Mouse (Mus musculus) adrenal gland (tissue): ENCODE data around the gene Klf12.

Experiments used
- intact Hi-C: fragments of 180-260 bp; cut with DNase I; formaldehyde crosslinking; loops from one replicate; pipeline ENCODE4 v1.15.1; 2025

The Klf12 gene

DNA sequence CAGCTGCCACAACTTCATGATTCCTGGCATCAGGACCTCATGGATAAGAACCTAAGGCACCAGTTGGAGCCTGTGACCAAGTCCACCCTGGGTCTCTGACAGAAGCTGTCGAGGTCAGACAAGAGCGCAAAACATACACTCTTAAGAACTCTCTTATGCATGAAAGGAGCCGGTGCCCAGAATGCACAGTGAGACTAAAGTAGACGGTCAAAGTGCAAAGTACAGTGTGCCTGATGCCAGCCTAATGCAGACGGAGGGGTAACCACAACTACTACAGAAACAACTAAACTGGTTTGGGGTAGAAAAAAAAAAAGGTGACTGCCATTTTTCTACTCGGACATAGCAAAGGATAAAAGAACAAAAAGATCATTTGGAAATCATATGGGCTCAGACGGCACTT, 47.7 kb downstream of the Klf12 start:
- intact Hi-C loops: no loop called here

DNA sequence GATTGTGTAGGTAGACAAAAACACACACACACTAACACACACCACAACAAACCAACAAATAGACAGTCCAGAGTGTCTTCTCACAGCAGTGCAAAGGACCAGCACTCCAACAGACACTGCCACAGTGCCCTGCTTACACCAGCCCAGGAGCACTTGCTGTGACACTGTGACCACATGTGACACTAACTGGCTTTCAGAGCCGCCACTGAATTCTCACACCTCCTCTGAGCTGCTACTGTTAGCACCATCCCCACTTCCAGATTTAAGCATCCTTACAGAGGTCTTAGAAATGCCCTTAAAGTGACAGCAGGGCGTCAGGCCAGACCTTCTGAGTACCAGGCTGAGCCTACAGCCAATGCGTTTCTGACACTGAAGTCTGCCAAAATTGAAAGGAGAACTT, 48.7 kb downstream of the Klf12 start:
- intact Hi-C loops: no loop called here

DNA sequence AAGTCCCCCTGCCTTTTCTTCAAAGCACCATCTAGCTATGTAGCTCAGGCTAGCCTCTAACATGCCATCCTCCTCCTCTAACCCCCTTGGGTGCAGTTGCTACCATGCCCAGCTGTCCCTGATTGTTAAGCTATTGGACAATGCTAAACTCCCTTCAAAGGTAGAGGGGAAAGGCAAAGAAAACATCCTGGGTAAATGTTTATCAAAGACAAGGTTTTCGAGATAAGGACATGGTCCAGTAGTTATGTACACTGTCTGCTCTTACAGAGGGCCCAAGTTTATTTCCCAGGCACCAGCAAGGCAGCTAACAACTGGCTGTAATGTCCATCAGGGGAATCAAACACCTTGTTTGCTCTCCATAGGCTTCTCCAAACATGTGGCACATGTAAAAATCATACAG, 53.1 kb downstream of the Klf12 start:
- intact Hi-C loops: no loop called here

DNA sequence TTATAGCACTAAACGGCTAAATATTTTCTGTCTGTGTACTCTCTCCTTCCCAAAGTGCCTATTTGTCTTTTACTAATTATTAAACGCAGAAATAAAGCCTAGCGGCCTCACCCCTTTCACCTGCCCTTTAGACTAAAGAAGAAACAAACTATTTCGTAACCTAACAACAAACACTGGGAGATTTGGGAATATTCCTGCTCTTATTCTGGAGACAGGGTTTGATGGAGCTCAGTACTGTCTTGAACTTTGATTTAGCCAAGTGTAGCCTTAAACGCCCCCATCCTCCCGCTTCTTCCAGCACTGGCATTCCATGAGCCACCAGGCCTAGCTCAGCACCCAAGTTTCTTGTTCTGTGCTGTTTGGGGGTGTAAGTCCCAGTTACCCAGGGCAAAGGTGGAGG, 56.4 kb downstream of the Klf12 start:
- intact Hi-C loops: no loop called here

DNA sequence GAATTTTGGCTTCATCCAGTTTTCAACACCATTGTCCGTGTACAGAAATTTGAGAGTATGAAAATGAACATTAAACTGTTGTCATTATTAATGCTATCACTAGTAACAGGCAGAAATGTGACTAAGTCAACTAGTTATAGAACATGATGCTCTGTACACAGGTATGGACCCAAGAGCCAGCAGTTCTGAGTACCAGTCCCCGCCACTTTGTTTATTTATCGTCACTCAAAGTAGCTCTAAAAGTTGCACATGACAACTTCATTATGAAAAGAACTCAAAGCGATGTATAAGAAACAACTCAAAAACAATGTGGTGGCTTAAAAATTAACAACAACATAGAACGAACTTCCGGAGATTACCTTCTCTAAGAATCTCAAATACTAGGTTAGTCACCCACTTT, 56.8 kb downstream of the Klf12 start:
- intact Hi-C loops: no loop called here

DNA sequence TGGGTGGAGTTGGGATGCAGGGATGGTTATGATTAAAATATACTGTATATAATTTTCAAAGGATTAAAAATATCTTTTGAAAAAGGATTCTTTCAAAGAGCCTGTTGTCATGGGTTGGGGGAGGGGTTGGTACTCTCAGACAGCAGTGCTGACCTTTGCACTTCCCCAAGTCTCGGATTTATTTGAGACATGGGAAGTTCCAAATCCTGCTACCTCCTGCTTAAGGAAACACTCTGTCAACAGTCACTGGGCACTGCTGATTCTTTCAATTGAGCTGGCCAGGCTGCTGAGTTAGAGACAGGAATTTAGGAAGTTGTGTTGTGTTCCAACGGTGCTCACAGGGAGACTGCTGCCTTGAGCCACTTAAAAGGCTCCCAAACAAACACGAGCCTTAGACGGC, 60.3 kb downstream of the Klf12 start:
- intact Hi-C loops: no loop called here

DNA sequence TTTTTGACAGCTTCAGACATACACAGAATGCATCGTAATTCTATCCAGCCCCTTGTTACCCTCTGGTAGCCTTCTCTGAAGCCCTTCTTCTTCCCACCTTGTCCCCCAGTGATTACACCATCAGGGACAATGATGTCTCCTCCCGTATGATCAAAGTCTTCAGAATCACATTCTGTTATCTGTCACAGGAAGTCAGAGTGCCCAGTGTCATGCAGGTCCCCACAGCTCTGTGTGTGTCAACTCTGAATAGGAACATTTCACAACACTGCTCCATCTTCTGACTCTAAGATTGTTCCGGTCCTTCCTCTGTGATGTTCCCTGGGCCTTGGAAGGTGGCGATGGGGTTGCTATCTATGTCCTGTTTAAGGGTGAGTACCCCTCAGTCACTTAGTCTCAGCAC, 62.2 kb downstream of the Klf12 start:
- intact Hi-C loops: no loop called here

DNA sequence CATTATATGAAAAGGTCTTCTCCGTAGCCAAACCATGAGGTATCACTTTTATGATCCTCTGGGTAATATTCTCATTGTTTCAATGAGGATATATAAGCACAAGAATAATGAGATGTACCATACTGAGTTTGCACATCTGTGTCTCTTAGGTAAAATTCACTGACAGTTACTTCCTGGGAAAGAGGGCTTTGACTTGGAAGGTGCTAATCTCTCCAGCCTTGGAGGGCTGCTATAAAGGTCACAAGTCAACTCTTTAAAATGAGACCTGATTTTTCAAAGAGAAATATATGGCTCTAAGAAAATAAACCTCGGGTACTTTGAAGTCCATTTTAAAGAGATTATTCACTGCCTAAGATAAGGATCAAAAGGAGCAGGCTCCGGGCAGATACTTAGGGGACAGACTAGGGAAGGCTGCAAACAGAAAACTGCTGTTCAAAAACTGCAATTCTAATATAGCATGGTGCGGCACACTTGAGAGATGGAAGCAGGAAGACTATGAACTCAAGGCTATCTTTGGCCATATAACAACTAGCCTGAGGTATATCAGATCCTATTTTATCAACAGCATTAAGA, 69.2 kb downstream of the Klf12 start:
- intact Hi-C loops: no loop called here

DNA sequence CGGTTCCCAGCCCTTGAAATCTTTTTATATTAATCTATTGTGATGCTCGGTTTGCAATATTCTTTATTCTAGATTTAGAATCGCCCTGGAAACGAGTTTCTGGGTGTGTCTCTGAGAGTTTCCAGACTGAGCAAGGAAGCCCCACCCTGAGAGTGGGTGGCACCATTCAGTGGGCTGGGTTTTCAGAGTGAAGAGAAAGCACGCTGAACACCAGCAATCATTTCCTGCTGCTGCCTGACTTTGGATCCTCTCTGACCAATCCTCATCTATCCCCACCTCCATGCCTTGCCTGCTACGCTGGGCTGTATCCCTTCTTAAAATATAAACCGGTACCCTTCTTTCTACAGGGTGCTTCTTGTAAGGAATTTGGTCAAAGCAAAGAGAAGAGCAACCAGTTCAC, 71.4 kb downstream of the Klf12 start:
- intact Hi-C loops: no loop called here

DNA sequence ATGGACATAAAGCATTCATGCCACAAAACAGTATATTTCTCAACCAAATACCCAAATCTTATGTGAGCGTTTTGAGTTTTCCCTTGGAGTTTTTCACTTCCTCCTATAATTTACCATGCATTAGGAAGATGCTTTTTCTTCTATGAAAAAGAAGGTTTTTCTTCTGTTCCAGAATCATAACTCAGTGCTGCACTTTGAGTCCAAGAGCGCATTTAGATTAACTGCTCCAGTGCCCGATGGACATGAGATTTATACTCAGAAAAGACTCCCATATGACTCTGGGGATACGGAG, 72.7 kb downstream of the Klf12 start:
- intact Hi-C loops: no loop called here

DNA sequence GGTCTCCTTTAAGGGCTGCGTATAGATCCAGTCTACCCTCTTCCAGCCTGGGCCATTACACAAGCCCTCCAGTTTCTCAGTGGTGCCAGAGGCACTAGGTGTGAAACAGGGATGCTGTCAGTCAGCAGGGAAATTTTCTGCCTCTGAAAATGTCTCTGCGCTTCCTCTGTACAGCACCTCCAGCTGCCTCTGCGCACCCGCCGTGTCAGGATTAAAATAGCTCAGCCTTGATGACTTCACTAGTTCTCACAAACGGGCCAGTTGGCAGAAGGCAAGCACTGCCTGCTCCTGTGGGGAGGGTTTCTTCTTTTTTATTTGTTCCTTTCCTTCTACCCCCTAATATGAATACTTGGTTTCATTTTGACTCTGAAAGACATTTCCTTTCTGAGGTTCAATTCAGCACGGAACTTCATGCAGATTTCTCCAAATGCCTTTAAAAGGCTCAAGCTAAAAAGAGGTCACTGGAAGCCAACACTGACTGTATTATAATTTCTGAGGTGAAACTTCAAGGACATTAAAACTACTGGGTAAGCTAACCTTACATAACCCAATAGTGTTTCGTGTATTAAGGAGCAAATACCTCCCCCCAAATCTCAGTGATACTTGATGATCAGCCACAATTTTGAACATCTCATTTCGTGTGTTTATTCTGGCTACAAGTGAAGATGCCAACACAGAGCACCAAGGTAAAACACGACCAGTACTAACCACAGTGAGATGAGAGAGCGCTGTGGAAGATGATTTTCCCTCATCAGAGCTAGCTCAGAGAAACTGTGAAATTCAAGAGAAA, 73.2 kb downstream of the Klf12 start:
- intact Hi-C loops: no loop called here

DNA sequence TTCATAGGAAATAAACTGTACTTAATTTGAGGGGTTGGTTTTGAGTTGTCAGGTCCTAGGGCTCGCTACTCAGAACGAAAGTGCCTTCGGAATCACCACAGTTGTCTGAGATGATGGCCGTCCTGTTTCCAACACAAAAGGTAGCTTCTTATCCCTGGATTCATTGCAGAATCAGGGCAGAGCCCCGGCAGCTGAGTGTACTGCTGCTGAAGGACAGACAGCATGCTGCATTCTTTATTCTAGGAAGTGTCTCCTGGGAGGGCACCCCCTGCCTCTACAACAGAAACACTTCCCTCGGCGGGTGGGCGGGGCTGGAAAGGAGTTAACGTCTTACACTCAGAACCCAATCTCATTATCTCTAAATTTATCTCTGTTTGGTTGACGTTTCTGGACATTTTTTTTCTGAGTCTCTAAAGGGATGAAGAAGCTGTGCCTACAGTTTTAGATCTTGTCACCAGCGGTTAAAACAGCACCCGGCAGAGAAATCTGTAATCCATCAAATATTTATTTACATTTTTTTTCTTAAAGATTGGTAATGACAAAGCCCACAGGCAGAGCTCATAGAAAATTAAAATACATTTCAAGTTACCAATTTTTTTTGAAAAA, 74.6 kb downstream of the Klf12 start:
- intact Hi-C loops: no loop called here

DNA sequence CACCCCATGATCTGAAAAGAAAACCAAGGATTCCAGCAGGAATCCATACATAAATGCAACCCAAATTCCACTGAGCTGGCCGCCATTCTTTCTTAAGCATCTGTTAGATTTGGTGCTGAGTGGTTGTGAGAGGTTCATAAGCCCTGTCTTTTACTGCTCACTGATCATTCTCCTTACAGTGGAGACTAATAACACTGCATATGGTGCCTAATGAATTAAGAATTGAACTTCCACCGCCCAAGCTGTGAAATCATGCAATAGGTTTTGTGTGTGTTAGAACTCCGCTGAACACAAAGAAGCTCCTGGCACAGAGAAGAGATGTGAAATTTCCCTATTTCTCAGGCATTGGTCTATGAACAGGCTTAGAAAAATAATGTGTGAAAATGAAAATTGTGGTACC, 77.4 kb downstream of the Klf12 start:
- intact Hi-C loops: no loop called here

DNA sequence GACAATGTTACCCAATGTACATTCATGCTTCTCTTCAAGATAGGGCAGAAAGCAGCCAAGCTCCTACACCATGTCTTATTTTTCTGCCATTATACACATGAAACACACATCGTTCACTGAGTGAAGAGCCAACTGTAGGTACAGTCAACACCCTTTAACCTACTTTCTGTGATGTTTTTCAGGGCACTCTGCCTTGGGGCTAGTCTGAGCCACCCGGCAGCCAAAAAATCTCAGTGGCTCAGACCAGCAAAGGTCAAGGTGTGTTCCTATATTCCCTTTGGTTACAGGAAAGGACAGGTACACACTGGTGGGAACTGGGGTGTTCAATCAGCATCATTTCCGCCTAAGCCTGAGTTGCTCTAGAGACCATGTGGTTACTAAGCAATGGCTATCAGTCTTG, 78.3 kb downstream of the Klf12 start:
- intact Hi-C loops: no loop called here

DNA sequence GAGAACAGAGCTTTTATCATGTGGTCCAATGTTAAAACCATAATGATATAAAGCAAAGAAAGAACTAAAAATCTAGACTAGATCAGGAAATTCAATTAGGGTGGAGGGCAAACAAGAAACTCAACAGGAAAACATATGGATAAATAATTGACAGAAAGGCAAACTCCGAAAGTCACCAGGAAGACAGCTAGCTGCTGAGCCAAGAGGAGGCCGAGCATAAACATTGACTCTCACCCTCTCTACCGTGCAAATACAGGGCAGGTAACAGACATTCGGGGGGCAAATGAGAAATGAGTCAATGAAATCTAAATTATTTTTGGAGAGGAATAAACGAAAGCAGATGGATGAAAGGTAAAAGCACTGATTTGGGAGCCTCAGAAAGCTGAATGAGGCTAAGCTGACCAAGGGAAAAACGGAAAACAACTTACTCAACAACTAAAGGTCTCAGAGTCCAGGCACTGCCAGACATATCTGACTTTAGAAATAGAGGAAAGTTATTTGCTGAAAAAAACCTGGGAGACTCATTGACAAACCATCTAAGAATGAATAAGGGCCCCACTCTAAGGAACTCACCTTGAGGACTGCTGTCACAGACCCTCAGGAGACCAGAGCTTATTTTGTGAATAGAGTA, 84.3 kb downstream of the Klf12 start:
- intact Hi-C loops: no loop called here

DNA sequence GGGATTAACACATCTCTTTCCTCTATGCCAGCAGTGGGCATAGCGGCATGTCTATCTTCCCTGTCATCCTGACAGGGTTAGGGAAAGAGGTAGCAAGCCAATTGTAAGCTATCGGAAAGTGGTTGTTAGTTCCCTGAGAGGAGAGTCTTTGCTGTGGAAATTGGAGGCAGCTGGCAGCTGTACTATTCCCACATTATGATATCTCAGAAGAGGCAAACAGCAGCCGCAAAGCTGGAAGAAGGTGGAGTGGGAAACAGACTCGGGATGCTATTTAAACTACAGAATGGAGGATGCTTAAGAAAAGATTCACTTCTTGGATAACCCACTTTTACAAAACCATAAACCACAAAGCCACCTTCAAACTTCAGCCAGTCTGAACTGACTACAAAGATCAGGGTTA, 85.8 kb downstream of the Klf12 start:
- intact Hi-C loops: no loop called here

DNA sequence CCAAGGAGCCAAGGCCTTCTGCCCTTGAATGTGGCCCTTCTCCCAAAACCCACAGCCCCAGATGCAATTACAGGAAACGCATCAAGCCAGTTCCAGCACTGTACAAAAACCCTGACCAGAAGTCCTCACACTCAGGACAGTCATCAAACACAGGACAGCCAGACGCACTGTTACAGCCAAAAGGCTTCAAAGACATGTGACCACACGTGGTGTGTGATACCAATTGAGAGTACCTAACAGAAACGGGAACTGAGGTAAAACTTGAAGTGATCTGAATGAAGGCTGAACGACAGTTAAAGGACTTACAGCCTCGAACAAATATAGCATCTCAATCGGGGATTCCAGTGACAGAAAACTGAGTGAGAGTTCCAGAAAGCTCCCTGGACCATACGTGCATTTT, 87.3 kb downstream of the Klf12 start:
- intact Hi-C loops: no loop called here

DNA sequence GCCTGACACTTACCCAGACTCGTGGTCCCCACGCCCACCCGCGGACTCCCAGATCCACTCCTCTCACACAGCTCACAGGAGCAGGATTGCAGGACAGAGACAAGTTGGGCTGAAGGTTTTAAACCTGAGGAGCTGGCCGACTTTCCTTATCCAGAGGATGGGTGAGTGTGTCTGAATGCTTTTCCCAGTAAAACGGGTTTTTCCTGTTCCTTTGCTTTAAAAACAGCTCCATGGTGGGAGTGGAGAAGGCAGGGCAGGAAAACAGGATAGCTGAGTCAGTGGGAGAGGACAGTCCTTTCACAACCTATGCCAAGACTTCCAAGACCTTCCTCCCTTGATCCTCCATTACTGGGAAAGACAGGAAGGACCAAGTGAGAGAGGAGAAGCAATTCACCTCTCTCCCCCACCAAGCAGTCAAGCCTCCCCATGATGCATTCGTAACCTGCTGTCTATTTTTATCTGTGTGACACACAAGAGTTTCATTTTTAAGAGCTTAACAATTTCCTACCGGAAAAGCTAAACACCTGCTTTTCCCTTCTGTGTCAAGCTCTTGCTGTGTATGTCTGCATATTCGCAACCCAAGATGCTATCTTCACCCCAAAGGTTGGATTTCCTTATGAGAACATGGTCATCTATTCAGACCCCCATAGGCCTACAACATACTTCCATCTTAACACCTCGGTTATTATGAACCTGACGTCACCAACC, 94.8 kb downstream of the Klf12 start:
- intact Hi-C loops: no loop called here

DNA sequence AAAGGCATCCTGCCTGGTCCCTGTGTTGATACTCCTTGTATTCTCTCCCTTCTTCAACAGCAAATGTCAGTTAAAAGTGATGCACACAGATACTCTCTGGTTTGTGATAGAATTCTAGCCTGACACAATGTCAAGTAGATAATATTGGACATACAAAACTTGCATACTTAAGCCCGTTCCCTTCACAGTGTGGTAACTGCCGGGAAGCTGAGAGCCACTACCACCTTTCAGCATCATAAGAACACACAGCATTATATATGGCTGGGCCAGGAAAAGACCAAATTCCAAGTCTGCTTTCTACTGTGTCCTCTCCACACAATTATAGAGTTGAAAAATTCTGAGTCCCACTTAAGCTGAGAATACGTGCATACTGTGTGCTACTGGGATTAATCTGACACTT, 97.1 kb downstream of the Klf12 start:
- intact Hi-C loops: no loop called here

DNA sequence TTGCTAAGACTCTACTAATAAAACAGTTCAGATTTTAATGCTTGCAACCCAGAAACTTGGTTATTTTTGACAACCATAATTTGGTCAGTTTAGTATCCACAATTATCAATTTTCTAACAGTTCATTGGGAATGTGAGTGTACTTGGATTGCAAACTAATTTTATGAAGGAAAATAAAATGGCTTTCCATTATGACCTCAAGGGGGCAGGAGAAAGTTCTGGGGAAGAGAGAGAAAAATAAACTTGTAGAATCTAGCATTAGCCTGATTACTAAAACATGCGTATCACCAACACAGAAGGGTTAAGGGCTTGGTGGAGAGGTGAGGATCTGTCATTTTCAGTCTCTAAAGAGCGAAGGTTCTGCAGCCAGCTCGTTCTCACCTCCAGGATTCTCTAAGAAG, 106.7 kb downstream of the Klf12 start:
- intact Hi-C loops: no loop called here

DNA sequence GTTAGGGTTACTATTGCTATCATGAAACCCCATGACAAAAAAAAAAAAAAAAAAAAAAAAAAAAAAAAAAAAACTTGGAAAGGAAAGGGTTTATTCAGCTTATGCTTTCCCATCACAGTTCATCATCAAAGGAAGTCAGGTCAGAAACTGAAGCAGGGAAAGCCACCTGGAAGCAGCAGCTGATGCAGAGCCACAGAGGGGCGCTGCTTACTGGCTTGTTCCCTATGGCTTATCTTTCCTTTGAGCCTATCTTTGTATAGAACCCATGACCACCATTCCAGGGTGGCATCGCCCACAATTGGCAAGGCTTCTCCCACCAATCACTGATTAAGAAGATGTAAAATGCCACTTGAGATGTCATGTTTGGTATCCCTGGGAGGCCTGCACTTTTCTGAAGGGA, 119.4 kb downstream of the Klf12 start:
- intact Hi-C loops: no loop called here

DNA sequence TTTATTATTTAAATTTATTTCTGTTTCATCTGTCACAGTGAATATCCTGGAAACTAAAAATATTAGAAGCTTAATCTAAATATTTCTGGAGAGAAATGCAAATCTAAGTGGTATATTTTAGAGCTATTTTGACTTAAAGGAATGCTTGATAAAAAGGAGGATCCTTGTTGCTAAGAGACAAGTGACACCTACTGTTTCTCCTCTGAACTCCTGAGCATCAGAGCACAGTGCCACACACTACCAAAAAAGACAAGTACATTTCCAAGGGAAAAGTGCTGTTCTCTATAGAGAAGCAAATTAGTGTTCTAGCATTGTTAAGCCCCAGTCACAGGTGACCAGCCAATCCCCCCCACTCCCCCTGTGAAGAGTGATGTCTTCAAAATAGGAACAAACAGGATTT, 127.8 kb downstream of the Klf12 start:
- intact Hi-C loops: no loop called here
